Mouse (Mus musculus) adrenal gland (tissue): ENCODE results near the gene Gm17428.
"Not testable (repeated sequence)": the region's sequence is repeated elsewhere in the genome, so short reads cannot be mapped to it uniquely, and the experiment has no call there.

Experiments used
- intact Hi-C: fragments of 180-260 bp; cut with DNase I; formaldehyde crosslinking; loops from one replicate; pipeline ENCODE4 v1.15.1; 2025

The Gm17428 gene

DNA sequence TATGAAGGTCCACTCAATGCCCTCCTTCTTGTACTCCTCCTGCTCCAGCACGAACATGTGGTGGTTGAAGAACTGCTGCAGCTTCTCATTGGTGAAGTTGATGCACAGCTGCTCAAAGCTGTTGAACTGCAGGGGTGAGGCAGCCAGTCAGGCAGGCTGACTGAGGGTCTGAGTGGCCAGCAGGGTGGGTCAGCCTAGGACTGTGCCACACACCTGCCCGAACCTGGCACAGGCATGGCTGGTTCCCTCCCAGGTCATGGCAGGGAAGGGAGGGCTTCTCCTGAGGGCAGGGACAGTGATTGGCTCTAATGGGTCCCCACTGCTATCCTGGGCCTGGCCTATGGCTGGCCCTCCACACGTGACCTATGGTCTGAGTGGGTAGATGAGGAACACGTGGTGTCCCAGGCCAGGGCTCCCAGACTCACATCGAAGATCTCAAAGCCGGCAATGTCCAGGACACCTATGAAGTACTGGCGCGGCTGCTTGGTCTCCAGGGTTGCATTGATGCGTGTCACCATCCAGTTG lies 11.7 kb downstream of the Gm17428 start:
- intact Hi-C loops: not testable (repeated sequence)

DNA sequence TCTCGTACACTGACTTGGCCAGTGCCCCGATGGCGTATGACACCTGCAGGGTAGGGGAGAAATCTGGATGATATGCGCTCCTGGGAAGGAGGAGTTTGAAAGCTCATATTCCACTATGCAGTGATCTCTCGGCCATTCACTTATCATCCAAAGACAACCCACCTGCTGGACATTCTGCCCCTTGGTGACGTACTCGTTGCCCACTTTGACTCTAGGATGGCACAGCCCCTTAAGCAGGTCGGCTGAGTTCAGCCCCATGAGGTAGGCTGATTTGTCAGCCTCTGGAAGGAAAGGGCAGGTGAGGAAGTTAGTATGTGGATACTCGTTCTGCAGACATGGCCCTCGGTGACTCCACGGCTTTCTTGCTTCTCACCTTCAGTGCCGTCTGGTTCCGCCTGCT lies 12.1 kb downstream of the Gm17428 start:
- intact Hi-C loops: no loop called here

DNA sequence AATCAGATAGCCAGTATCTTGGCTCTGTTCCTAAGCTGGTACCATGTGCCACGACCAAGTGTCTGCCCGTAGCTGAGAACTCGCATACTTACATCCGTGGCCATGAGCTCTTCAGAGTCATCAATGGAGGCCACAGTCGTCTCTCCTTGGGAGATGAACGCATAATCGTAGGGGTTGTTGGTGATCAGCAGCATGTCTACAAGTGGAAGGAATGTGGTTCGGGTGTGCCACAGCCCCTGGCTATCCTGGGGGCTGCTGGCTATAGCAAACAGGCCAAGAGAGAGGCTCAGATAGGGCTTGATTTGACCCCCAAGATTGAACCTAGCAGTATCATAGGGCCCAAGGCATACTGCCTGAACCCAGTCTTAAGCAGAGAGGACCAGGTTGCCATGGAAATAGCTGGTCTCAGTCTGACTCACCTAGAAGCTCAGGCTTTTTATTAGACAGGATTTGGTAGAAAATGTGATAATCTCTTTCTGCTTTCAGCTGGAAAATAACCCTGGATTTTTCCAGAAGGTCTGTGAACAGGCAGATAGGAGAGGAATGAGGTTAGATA lies 13.2 kb downstream of the Gm17428 start:
- intact Hi-C loops: no loop called here

DNA sequence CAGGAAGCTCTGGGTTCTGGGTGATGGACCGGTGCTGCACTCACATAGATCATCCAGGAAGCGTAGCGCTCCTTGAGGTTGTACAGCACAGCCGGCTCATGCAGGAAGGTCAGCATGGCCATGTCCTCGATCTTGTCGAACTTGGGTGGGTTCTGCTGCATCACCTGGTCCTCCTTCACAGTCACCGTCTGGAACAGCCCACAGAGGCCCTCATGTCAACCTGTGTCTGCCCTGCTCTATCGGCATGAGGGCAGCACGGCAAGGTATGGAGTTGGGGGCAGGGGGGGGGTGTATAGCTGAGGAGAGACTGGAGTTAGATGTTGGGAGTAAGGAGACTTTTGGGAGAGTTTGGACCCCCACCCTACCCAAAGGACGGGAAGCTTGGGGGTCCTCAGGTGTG lies 15.5 kb downstream of the Gm17428 start:
- intact Hi-C loops: no loop called here

DNA sequence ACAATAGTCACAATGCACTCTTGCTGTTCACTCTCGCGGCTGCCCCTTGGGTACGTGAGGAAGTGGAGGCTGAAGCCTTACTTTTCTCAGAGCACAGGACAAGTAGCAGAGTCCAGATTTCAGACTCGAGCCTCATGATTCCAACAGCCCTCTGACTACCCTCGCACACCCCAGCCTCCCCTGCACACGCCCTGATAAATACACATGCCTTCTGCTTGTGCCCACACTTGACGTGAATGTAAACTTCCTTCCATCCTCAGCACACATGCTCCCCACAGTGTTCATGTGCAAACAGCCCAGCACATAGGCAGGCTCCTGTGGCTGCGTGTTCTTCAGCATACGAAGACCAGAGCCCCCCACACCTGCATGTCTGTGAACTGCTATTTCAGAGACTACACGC lies 16.9 kb downstream of the Gm17428 start:
- intact Hi-C loops: no loop called here

DNA sequence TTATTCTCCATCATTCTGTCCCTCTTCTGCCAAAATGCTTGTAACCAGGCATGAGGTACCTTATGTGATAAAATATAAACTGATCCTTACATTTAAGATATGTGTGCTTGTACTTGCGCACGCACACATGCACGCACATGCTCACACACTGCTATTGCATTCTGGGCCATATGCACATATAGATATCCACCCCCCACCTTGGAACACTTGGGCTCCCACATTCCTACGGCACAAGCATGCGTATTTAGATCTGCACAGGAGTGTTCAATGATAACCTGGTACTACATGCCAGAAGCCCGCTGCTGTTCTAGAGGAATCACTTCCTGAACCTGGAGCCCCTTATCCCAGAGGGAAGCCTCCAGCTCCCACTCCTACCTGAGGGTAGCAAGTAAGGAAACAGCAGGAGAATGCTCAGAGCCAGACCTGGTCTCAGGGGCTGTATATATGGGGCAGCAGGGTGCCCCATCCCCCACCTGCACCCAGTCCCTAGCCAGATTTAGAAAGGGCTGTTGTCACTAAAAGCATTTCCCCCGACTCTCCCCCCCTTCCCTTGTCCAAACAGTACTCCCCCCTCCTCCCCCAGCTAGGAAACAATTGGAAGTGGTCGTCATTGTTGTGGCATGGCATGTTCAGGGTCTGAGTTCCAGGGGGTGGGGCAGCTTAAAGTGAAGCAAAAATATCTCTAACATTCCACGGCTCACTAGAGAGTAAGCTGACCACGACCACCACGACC lies 17.6 kb downstream of the Gm17428 start, which contains the start of gene Myh7:
Myh7 (minus strand) TSS at position 491 of the 733 bp plus-strand sequence.
- intact Hi-C loops: no loop called here

DNA sequence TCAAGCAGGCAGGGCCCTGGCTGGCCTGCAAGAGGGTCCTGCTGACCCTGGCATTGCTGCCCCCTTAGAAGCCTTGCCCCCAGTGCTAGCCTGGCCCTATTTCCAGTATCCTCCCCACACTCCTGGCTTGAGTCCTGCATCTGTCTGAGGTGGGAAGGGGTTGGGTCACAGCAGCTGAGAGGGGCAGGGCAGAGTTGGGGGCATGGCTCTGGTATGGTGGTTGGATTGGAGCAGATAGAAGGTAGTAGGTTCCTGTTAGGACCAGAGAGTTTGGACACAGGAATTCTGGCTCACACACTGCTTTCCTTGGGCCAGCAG lies 18.1 kb downstream of the Gm17428 start:
- intact Hi-C loops: no loop called here

DNA sequence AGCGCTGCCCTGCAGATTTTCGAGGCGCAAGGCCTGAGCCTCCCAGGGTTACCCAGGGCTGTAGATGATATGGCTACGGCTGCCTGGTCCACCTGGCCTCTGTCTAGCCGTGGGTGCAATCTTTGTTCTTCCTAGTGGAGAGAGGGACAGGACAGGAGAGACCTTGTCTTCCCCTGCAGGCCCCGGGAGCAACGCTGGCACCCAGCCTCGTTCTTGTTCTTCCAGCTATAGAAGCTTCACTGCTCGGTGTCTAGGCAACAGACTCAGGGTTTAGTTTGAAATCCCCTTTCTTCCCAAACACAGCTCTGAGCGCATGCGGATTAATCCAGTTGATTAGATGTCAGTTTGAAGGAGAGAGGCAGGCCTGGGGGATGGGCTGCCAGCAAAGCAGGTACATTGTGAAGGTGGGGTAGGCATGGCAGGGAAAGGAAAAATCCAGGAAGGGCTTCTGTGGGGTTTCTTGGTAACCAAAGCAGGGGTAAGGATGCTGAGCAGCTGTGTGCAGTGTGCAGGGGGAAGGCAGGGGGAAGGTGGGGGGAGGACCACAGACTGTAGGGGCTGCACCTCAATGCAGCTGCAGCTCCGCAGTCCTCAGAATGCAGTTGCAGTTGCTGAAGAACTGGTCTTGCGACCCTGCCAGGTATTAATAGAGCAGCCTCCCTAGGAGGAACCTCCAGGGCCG lies 18.9 kb downstream of the Gm17428 start:
- intact Hi-C loops: no loop called here

DNA sequence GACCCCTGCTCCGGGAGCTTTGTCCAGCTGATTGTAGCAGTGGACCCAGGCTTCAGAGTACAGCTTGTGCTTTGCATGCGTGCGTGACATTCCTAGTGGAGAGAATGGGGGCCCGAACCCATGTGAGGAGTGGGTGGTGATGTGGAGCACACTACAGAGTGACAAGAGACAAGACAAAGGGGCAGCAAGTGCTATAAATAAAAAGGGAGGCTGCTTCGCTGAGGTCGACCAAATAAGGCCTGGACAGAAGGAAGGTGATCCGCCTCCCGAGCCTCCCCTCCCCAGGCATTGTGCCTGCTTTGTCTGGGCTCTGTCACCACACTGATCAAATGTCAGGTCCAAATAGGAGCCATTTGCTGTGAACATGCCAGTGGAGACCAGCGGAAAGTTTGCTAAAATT lies 20.1 kb downstream of the Gm17428 start:
- intact Hi-C loops: no loop called here

DNA sequence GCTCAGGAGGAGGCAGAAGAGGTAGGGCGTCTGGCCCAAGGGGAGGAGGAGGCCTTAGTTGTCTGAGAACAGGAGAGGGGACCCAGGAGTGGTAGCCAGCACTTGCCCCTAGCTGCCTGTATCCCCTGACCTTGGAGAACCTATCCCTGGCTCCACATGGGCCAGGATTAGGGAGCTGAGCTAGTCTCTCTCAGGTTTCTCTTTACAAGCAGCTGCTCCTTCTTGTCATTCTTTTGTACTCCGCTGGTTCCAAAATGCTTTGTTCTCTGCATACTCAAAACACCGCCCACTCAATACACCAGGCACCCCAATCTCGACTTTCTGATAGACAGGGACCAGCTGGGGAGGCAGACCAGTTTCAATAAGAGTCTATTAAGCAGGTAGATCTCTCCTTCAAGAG lies 20.6 kb downstream of the Gm17428 start:
- intact Hi-C loops: no loop called here

DNA sequence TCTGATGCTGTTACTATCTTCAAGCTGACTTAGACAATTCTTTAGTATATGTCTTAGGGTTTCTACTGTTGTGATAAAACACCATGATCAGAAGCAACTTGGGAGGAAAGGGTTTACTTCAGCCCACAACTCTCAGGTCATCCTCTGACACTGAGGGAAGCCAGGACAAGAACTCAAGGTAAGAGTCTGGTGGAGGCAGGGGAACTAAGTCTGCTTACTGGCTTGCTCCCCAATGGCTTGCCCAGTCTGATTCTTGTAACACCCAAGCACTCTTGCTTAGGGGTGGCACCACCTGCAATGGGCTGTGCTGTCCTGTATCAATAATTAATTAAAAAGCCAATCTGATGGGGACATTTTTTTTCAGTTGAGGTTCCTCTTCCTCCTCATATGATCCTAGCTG lies 21.9 kb downstream of the Gm17428 start:
- intact Hi-C loops: no loop called here

DNA sequence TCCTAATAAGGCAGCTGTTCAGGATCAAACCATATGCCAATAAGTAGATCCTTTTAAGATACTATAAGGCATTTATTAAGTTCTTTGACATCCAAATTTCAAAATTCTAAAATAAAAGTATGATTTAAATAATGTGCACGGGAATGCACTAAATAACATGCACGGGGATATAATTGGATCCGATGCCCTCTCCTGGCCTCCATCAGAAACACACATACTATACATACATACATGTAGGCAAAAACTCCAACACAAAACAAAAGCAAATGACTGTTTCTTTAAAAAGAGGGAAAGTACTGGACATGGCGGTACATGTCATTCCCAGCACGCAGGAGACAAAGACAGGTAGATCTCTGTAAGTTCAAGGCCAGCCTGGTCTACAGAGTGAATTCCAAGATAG lies 23.1 kb downstream of the Gm17428 start:
- intact Hi-C loops: not testable (repeated sequence)

DNA sequence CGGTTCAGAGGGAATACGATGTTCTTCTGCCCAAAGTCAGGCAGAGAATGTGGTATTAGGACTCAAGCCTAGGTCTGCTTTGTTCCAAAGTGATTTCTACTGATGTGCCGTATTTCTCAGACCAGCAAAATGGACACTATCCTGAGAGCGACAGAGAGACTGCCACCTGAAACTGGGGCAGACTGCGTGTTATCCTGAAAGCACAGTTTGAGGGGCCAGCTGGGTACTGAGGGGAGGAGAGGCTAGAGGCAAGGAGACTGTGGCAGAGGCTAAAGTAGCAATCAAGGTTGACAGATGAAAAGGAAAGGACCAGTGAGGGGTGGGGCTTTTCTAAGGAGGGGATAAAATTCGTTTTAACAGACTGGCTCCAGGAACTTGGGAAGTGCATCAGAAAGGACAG lies 24.1 kb downstream of the Gm17428 start:
- intact Hi-C loops: no loop called here

DNA sequence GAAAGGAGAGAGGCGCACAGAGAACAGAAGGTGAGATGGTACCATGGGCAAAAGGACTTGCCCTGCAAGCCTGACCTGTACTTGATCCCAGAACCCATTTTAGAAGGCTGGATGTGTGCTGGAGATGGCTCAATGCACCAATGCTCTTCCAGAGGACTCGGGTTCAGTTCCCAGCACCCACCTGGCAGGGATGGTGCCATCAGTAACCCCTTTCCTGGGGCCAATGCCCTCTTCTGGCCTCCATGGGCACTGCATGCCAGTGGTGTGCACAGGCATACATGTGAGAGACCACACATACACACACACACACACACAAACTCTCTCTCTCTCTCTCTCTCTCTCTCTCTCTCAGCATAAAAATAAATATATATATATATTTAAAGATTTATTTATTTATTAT lies 24.7 kb downstream of the Gm17428 start:
- intact Hi-C loops: no loop called here

DNA sequence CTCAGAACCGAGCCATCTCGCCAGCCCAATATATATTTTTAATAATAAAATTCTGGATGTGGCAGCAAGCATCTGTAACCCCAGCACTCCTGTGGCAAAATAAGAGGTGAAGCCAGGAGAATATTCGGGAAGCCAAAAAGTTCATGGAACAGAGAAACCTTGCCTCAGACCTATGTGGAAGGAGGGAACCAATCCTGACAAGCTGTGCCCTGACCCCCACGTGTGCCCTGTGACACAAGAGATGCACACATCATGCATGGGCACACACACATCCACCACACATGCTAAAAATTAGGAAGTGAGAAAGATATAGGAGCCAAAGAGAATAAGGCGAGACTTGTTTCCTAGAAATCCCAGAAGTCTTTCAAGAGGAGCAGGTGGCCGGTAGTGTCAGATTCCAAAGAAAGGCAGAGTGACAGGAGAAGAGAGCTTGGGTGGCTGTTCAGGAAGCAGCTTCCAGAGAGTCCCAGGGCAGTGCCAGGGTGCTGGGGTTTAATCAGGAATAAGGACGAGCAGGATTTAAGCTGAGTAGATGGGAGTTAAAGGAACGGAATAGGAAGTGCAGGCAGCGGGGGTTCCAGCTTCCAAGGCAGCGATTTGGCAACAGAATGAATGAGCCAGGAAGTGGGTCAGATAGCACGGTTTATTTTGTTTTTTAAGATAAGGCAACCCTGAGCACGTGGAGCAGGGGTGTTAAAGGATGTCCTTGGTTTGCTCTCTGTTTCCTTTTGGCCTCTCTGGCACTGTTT lies 25.4 kb downstream of the Gm17428 start:
- intact Hi-C loops: no loop called here

DNA sequence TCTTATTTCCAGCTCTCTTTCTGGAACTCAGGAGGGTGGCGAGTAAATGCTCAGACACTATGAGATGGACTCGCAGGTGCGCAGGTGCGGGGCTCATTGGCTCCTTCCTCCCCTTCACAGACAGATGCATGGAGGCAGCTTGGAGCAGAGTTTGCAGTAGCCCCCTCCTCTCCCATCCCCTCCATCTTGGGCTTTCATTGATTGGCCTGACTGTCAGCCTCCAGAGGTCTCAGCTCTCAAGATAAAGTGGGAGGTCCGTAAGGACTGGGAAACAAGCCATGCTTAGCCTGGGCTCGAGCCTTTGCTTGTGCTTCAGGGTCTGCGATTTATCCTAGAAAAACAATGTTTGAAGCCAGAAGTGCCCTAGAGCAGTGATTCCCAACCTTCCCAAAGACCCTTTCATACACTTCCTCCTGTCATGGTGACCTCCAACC lies 26.0 kb downstream of the Gm17428 start:
- intact Hi-C loops: no loop called here

DNA sequence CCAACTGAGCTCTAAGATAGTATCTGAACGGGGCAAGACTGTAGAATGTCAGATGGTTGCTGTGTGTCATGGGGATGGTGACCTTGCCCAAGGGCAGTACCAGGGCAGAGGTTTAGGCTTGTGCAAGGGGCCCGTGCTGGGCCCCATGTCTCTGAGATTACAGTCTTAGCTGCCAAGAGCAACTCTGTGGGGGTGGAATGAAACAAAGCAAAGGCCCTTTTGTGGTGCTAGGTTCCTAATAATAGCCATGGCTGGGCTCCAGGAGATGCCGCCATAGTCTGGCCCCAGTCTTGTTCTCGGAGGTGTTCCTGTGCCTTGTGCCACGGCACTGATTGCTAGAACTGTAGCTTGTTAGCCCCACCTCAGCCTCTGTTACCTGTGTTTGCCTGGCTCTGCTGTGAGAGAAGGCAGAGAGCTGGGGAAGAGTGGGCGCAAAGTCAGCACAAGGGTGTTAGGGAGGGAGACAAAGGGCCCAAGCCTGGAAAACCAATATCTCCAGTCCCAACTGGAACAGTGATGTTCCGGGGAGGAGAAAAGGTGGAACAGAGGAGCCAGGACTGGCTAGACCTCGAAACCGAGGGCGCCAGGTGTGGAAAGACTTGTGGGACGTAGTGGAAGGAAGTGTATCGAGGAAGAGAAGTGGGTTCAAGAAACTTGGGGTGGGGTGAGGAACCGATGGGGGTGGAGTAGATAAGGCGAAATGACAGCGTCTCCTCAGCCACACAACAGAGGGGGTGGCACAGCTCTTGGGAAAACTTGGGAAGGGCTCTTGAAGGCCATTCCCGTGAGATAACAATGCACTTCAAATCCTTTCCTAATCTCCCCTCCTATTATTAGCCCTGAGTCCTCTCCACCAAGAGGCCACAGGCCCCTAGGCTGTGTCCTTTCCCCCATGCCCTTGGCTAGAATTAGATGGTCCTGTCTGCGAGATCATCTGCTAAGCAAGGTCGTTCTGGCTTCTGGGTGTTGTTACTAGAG lies 27.4 kb downstream of the Gm17428 start:
- intact Hi-C loops: no loop called here

DNA sequence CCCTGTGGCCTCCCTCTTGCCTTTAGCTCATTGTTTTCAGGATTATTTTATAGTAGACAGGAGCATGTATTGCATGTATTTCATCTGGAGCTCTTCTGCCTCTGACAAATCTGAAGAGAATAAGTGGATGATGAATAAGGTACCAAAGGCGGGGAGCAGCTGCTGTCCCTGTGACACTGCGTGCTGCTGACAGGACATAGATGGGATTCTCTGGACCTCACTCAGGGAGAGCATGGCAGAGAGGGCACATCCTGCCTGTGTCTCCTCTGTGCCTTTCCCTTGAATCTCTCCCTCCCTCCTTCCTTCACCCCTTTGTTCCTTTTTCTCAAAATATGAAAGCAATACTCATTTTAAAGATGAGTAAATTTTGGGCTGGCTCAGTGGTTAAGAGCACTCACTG lies 28.8 kb downstream of the Gm17428 start:
- intact Hi-C loops: no loop called here

DNA sequence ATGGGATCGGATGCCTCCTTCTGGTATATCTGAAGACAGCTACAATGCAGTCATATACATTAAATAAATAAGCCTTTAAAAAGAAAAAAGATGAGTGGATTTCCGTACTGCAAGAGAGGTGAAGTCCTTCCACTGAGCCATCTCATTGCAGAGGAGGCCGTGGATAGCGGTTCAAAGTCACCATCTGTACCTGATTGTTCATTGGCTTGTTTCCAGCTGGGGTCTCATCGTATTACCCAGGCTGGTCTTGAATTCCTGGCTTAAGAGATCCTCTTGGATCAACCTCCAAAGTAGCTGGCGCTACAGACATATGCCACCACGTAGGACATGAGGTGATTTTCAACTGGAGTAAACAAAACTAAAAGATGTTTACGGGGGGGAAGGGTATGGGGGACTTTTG lies 29.2 kb downstream of the Gm17428 start:
- intact Hi-C loops: no loop called here

DNA sequence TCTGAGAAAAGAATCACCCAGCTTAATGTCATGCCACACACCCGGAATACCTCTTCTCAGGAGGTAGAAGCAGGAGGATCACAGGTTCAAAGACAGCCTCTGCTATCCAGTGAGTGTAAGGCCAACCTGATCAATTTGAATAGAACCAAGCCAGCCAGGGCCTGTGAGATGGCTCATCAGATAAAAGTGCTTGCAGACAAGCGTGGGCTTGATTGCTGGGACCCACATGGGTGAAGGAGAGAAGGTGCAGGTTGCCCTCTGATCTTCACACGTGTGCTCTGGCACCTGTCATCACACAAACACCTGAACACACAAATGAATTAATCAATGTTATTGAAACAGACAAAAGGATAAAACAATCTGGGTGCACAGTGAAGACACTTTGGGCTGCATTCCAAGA lies 29.8 kb downstream of the Gm17428 start:
- intact Hi-C loops: no loop called here
